Mouse (Mus musculus): ENCODE results near the gene Wnk1. TPM values are rescaled to one million over a fixed set of nuclear protein-coding genes. Genes with fewer than 3 reads are reported as not detected.
A peak's percentile ranks its signal among the peaks of the same experiment; 100 is the strongest.
"Not testable (repeated sequence)": the region's sequence is repeated elsewhere in the genome, so short reads cannot be mapped to it uniquely, and the experiment has no call there.

The Wnk1 gene
- total RNA-seq (2021) = 100 to 1,000 TPM; 354 to 369 TPM
- polyA plus RNA-seq (2012; rRNA removed) = 157 and 285 TPM in 2 replicates
- long read RNA-seq, partial matches to known transcripts = 0 of 30 reads
- long read RNA-seq, other reads (novel, unspliced or antisense) = 30 of 30 reads

DNA sequence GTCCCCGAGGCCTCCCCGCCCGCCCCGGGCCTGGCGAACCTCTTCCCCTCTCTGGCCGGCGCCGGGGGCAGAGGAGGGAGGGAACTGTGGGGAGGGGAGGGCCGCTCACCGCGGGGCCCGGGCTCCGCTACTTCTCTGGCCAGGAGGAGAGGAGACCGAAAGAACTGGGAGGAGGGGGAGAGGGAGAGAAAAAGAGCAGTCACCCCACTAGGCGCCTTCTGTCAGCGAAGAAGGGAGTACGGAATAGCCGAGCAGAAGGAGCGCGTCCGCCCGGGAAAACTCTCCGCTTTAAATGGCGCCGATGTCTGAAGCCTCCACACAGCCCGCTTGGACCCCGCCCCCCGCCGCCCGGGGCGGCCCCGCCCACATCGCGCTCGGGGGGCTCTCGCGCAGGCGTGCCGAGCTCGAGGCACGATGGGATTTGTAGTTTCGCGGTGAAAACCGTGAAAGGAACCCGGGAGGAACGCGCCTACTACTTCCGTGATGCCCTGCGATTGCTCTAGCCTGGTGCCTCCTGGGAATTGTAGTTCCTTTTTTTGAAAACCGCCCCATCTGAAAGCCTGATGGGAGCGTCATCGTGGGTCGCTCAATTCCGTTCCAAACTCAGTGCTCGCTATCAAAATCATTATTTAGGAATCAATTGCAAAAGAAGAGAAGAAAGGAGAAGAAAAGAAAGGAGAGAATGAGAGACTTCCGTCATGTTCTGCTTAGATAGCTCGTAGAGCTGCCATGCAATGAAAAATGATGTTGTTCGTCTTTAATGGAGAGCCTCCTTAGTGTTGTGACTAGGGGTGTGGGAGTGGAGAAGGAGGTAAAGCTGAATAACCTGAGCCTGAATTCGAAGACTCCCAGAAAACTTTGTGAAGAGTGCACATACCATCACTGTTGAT lies at the start of gene Wnk1:
Gene Wnk1, minus strand, starts transcription at position 307 of the 890 bp plus-strand sequence.
- peaks cover 15% of the 10 kb centered on the region for H3K36me3 ChIP-seq (ENCODE audit: control insufficient read depth, insufficient read depth, low read length)
- peak within 1 kb of the TSS; percentile 67 for H3K4me3 ChIP-seq
- H3K27me3 ChIP-seq (ENCODE audit: control insufficient read depth, insufficient read depth, low read length) = no peaks in the 10 kb centered on the region
- WGBS = under 1% methylated on average over 59 of the region's 59 CpGs
- intact Hi-C loops (cut with DNase I) = loop anchor here (1.0 to 5.0 kb wide), 3 partner anchors 76 to 556 kb away; no protein-coding TSS in a partner anchor
- DNase-seq = peak; percentile 97 to 99
- peaks cover 11% of the 10 kb centered on the region for H3K79me2 ChIP-seq (replicated peaks; ENCODE audit: control insufficient read depth, insufficient read depth, low read length)
- H3K9ac ChIP-seq (ENCODE audit: low read depth, low read length) = peak within 1 kb of the TSS; percentile 100
- H3K27ac ChIP-seq = peak within 1 kb of the TSS; percentile 99
- H3K4me1 ChIP-seq (ENCODE audit: control insufficient read depth, insufficient read depth, low read length) = peaks cover 3% of the 10 kb centered on the region
- TF ChIP-seq EP300 (IDR thresholded peaks at IDR 0.05; ENCODE audit: insufficient read depth, low read depth, low read length) (0 out of 2 replicates have a peak, but pooled peaks have one; percentile 9), POLR2A (IDR thresholded peaks at IDR 0.05; ENCODE audit: insufficient read depth, low read depth, low read length) (peak; percentile 96), CTCF (IDR thresholded peaks at IDR 0.05) (no peak)

GRCm38 (mm10) chr6:120087041-120087440 lies 48.6 kb upstream of the Wnk1 start:
- H3K4me1 ChIP-seq (ENCODE audit: control insufficient read depth, insufficient read depth, low read length); H3K27me3 ChIP-seq (ENCODE audit: control insufficient read depth, insufficient read depth, low read length); DNase-seq; H3K36me3 ChIP-seq (ENCODE audit: control insufficient read depth, insufficient read depth, low read length); intact Hi-C loops (cut with DNase I); H3K27ac ChIP-seq; H3K4me3 ChIP-seq; H3K9ac ChIP-seq (ENCODE audit: low read depth, low read length); H3K79me2 ChIP-seq (replicated peaks; ENCODE audit: control insufficient read depth, insufficient read depth, low read length): not testable (repeated sequence)
- WGBS = 98% methylated on average over 8 of the region's 8 CpGs

DNA sequence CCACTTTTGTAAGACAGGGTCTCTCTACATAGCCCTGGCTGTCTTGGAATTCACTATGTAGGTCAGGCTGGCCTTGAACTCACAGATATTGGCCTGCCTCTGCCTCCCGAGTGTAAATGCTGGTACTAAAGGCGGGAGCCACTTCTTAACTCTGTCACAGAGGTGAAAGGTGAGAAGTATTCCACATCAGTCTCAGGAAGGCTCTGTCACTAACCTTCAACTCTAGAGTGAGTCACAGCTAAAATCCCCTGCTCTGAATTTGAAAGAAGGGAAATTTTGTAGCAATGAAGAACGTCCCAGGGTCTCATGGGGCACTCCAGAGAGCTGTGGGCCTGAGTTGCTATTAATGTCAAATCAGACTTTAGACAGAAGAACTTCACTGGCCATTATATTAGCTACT lies 47.4 kb upstream of the Wnk1 start:
- no peaks in the 10 kb centered on the region for H3K79me2 ChIP-seq (replicated peaks; ENCODE audit: control insufficient read depth, insufficient read depth, low read length)
- H3K4me3 ChIP-seq = no peak overlapping the region
- H3K36me3 ChIP-seq (ENCODE audit: control insufficient read depth, insufficient read depth, low read length) = no peaks in the 10 kb centered on the region
- WGBS = 84% methylated on average over 3 of the region's 3 CpGs
- H3K27ac ChIP-seq = no peak overlapping the region
- H3K27me3 ChIP-seq (ENCODE audit: control insufficient read depth, insufficient read depth, low read length) = no peaks in the 10 kb centered on the region
- H3K9ac ChIP-seq (ENCODE audit: low read depth, low read length) = no peak overlapping the region
- intact Hi-C loops (cut with DNase I) = no loop called here
- TF ChIP-seq EP300 (IDR thresholded peaks at IDR 0.05; ENCODE audit: insufficient read depth, low read depth, low read length) (no peak), POLR2A (IDR thresholded peaks at IDR 0.05; ENCODE audit: insufficient read depth, low read depth, low read length) (no peak), CTCF (IDR thresholded peaks at IDR 0.05) (no peak)
- H3K4me1 ChIP-seq (ENCODE audit: control insufficient read depth, insufficient read depth, low read length) = no peaks in the 10 kb centered on the region; the same call in 1 of the 2 replicates
- DNase-seq = no peak

GRCm38 (mm10) chr6:120084983-120085382 lies 46.5 kb upstream of the Wnk1 start:
- Histone ChIP-seq H3K79me2 (replicated peaks; ENCODE audit: control insufficient read depth, insufficient read depth, low read length) (no peaks in the 10 kb centered on the region), H3K27ac (no peak overlapping the region), H3K9ac (ENCODE audit: low read depth, low read length) (no peak overlapping the region), H3K36me3 (ENCODE audit: control insufficient read depth, insufficient read depth, low read length) (no peaks in the 10 kb centered on the region), H3K4me3 (no peak overlapping the region), H3K27me3 (ENCODE audit: control insufficient read depth, insufficient read depth, low read length) (no peaks in the 10 kb centered on the region), H3K4me1 (ENCODE audit: control insufficient read depth, insufficient read depth, low read length) (no peaks in the 10 kb centered on the region)
- no peak for TF ChIP-seq POLR2A (IDR thresholded peaks at IDR 0.05; ENCODE audit: insufficient read depth, low read depth, low read length)
- 85% methylated on average over 2 of the region's 2 CpGs for WGBS
- no peak for DNase-seq
- intact Hi-C loops (cut with DNase I) = no loop called here

DNA sequence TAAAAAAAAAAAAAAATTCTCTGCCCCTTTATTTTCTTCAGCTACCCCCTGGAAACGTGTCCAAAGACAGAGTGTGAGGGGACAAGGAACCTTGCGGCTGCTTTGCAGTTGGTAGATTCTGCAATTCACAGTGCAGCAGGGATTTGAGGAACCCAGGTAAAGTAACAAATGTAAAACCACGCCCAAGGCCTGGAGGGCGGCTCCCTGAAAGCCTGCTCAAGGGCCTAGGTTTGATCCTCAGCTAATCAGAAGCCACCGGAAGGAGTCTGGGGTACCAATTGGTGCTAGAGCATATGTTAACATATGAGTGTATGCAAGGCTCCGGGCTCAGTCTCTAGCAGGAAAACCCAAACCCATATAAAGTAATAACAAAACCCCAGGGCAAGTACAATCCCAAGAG lies 45.0 kb upstream of the Wnk1 start:
- intact Hi-C loops (cut with DNase I) = no loop called here
- H3K9ac ChIP-seq (ENCODE audit: low read depth, low read length) = no peak overlapping the region
- TF ChIP-seq EP300 (IDR thresholded peaks at IDR 0.05; ENCODE audit: insufficient read depth, low read depth, low read length) (no peak), CTCF (IDR thresholded peaks at IDR 0.05) (no peak), POLR2A (IDR thresholded peaks at IDR 0.05; ENCODE audit: insufficient read depth, low read depth, low read length) (no peak)

DNA sequence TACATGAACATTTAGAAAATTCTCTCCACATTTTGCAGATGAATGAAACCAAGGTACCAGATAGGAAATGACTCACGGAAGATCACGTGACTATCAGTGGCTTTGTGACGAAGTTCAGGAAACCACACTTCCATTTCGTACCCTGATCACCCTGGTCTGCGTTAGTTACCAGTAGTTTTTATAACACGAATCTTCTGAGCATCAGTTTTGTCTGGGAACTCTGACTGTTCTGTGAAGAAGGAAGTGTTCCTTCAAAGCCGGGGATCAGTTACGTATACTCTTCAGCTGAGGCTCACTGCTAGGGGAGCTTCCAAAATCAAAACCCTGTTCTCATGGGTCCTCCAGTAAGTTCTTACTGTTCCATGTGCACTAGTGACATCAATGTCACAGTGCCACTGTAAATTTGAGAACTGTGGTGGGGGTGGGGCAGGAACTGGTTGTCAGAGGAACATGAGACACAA lies 44.5 kb upstream of the Wnk1 start:
- no peak overlapping the region for H3K27ac ChIP-seq
- H3K4me3 ChIP-seq = no peak overlapping the region
- intact Hi-C loops (cut with DNase I) = no loop called here
- H3K27me3 ChIP-seq (ENCODE audit: control insufficient read depth, insufficient read depth, low read length) = no peaks in the 10 kb centered on the region
- H3K36me3 ChIP-seq (ENCODE audit: control insufficient read depth, insufficient read depth, low read length) = no peaks in the 10 kb centered on the region
- no peaks in the 10 kb centered on the region for H3K4me1 ChIP-seq (ENCODE audit: control insufficient read depth, insufficient read depth, low read length)
- H3K9ac ChIP-seq (ENCODE audit: low read depth, low read length) = no peak overlapping the region
- no peaks in the 10 kb centered on the region for H3K79me2 ChIP-seq (replicated peaks; ENCODE audit: control insufficient read depth, insufficient read depth, low read length)
- no peak for DNase-seq
- 50% methylated on average over 8 of the region's 8 CpGs for WGBS
- TF ChIP-seq EP300 (IDR thresholded peaks at IDR 0.05; ENCODE audit: insufficient read depth, low read depth, low read length) (no peak), CTCF (IDR thresholded peaks at IDR 0.05) (no peak)

More for the DNA sequence above, 45.0 kb upstream of the Wnk1 start:
- no peak for DNase-seq
- Histone ChIP-seq H3K36me3 (ENCODE audit: control insufficient read depth, insufficient read depth, low read length) (no peaks in the 10 kb centered on the region), H3K4me3 (no peak overlapping the region), H3K27me3 (ENCODE audit: control insufficient read depth, insufficient read depth, low read length) (no peaks in the 10 kb centered on the region), H3K4me1 (ENCODE audit: control insufficient read depth, insufficient read depth, low read length) (no peaks in the 10 kb centered on the region), H3K79me2 (replicated peaks; ENCODE audit: control insufficient read depth, insufficient read depth, low read length) (no peaks in the 10 kb centered on the region), H3K27ac (no peak overlapping the region)
- WGBS = 81% methylated on average over 6 of the region's 6 CpGs

Measured in heart, adult 2 months (tissue).